Mouse (Mus musculus): ENCODE measurements around the gene S100a4. TPM values are rescaled to one million over a fixed set of nuclear protein-coding genes. Genes with fewer than 3 reads are reported as not detected.
A peak's percentile ranks its signal among the peaks of the same experiment; 100 is the strongest.

Gene S100a4
- total RNA-seq, 2 experiments from 2014 or later = 21.0 to 46.6 TPM

DNA sequence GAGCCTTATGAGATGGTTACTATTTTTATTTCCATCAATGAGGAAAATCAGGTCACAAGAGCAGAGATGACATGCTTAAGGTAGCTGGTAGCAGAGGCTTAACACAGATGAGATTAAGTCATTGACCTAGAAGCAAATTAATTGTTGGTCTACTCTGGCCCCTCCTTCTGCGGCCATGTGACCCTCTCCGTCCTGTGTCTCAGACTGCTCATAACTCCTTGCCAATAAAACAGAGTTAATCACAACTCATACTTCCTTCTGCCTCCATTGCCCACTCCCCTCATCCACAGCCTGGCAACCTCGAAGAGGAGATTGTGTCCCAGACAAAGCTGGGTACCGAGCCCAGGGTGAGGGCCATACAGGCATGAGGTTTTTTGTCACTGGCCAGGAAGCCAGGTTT is 5.4 kb upstream of the S100a4 start:
- ATAC-seq (replicated peaks; ENCODE audit: poor library complexity, severe bottlenecking) = peak; percentile 53; the same call in 1 of the 2 replicates

DNA sequence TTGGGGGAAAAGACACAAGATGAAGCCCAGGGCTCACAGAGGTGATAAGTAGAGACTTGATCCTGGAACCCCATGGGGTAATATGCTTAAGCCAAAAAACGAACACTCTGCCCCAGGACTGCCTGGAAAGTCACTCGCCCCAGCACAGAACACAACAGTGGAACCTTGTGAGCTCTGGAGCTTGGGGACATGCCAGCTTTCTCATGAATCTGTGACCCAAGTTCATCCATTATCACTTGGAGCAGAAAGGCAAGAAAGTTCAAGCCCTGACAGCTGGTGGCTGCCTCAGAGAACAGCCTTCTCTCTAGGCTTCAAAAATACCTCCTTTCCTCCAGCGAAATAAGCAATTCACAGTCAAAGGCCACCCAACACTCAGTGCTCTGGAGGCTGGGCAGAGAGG is 4.2 kb upstream of the S100a4 start:
- no peak for ATAC-seq (replicated peaks; ENCODE audit: poor library complexity, severe bottlenecking)

DNA sequence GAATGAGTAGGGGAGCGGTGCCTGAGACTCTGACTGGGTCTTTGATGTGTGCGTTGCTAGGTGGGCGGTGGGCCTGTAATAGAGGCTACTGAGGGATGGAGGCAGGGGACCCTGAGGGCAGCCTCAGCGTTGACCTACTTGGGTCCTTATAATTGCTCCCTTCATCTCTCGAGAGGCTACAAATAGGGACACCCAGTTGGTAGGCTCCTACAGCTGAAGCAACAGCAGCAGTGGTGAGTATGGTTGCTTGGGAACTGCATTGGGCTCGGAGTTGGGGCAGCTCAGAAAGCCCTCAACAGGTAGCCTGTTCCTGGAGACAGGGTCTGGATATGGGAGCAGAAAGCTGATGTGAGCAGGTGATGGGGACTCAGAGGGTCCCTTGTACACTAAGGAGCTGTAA is 3.5 kb upstream of the S100a4 start:
- no peak for ATAC-seq (replicated peaks; ENCODE audit: poor library complexity, severe bottlenecking)

- ATAC-seq (replicated peaks; ENCODE audit: poor library complexity, severe bottlenecking) = no peak
These were observed 2.9 kb upstream of the S100a4 start for GRCm38 (mm10) chr3:90600458-90601195.

DNA sequence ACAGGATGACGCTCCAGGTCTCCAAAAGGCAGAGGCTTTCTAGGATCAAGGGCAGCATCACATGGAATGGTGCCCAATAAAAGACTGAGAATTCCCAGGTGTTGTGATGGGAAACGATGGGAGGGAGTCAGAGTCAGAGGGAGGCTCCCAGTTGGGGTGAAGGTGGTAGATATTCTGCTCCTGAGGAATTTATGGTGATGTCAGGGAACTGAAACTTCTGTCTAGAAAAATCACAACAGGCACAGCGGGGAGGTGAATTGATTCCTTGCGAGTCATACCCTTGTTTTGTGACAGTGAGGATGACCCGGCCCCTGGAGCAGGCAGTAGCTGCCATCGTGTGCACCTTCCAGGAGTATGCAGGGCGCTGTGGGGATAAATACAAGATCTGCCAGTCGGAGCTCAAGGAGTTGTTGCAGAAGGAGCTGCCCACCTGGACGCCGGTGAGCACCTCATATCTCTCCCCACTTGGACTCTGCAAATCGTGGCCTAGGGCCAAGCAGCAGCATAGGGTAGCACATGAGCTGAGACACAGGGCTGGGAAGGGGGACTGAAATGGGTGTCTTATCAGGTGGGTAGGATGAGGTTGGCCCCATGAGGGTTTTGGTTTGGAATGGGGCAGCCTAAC is 2.0 kb upstream of the S100a4 start, which contains the start of gene Gm42674:
TSS of gene Gm42674 (plus strand) at position 419 of the 625 bp plus-strand sequence.
- ATAC-seq (replicated peaks; ENCODE audit: poor library complexity, severe bottlenecking) = no peak

GRCm38 (mm10) chr3:90604416-90604815 is 845 bp downstream of the S100a4 start:
- peak; percentile 65 for ATAC-seq (replicated peaks; ENCODE audit: poor library complexity, severe bottlenecking)

DNA sequence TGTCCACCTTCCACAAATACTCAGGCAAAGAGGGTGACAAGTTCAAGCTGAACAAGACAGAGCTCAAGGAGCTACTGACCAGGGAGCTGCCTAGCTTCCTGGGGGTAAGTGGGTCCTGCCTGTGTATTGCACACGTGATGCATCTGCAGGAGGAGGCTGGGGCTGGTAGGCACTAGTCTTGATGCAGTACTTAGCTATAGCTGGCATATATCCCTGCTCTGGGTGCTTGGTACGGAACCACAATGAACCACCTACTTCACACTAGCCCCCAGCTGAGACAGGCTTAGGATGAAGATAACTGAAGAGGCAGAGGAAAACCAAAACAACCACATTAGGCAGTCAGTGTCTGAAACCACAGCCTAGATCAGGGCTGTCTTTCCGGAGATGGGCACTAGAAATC is 1.5 kb downstream of the S100a4 start:
- peak; percentile 4; the same call in 1 of the 2 replicates for ATAC-seq (replicated peaks; ENCODE audit: poor library complexity, severe bottlenecking)

DNA sequence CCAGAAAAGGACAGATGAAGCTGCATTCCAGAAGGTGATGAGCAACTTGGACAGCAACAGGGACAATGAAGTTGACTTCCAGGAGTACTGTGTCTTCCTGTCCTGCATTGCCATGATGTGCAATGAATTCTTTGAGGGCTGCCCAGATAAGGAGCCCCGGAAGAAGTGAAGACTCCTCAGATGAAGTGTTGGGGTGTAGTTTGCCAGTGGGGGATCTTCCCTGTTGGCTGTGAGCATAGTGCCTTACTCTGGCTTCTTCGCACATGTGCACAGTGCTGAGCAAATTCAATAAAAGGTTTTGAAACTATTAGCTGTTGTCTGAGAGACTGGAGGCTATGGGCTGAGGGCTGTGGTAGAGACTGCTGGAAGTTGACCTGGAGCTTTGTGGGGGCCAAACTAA is 2.2 kb downstream of the S100a4 start:
- no peak for ATAC-seq (replicated peaks; ENCODE audit: poor library complexity, severe bottlenecking)

GRCm38 (mm10) chr3:90606185-90606584 is 2.6 kb downstream of the S100a4 start:
- no peak for ATAC-seq (replicated peaks; ENCODE audit: poor library complexity, severe bottlenecking)

- no peak for ATAC-seq (replicated peaks; ENCODE audit: poor library complexity, severe bottlenecking)
These were observed 3.8 kb downstream of the S100a4 start for GRCm38 (mm10) chr3:90607361-90607760.

GRCm38 (mm10) chr3:90608223-90608622 is 4.7 kb downstream of the S100a4 start, which contains the start of gene S100a5:
S100a5 (plus strand) TSS chr3:90608523.
- no peak for ATAC-seq (replicated peaks; ENCODE audit: poor library complexity, severe bottlenecking)

DNA sequence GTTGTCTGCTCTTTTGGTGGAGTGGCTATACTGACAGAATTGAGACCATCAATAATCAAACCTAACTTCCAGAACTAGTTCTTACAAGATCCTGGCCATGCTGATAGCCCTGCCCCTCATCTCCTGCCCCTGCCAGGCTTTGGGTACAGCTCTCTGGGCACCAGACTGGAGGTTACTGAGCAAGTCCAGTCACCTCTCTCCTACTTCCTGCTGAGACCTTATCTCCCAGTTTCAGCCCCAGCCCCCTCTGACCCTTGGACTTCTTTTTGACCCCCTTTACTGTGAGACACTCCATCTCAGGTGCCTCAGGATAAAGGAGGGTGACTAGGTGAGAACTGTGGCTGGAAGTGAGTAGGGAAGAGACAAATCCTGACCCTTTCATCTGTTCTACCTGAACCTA is 5.5 kb downstream of the S100a4 start:
- no peak for ATAC-seq (replicated peaks; ENCODE audit: poor library complexity, severe bottlenecking)

DNA sequence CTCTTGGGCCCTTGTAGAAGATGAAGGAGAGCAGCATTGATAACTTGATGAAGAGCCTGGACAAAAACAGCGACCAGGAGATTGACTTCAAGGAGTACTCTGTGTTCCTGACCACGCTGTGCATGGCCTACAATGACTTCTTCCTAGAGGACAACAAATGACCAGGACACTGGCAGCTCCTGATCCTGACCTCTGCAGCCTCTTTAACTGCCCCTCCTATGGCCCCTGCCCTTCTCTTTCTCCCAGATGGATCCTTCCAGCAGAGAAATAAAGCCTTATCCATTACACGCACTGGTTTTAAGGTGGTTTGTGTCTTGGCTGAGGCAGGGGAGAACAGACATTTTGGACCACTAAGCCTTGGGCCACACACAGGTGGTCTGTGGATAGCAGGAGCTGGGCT is 7.9 kb downstream of the S100a4 start:
- ATAC-seq (replicated peaks; ENCODE audit: poor library complexity, severe bottlenecking) = no peak

DNA sequence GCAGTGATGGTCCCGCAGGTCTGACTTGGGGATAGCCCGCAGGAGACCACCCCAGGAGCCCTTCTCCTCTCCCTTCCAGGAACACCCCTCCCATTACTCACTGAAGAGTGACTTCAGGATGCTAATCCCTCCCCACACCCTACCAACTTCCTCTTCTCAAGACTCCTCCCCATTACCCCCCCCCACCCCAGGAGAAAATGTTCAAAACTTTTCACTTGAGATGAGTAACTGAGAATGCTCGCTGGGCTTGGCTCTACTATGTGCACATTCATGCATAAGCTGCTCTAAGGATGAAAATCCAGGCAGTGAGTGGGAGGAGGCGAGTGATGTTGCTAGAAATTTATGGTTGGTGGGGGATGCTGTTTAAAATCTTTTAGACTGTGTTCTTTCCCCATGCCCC is 8.5 kb downstream of the S100a4 start:
- peak; percentile 50 for ATAC-seq (replicated peaks; ENCODE audit: poor library complexity, severe bottlenecking)

DNA sequence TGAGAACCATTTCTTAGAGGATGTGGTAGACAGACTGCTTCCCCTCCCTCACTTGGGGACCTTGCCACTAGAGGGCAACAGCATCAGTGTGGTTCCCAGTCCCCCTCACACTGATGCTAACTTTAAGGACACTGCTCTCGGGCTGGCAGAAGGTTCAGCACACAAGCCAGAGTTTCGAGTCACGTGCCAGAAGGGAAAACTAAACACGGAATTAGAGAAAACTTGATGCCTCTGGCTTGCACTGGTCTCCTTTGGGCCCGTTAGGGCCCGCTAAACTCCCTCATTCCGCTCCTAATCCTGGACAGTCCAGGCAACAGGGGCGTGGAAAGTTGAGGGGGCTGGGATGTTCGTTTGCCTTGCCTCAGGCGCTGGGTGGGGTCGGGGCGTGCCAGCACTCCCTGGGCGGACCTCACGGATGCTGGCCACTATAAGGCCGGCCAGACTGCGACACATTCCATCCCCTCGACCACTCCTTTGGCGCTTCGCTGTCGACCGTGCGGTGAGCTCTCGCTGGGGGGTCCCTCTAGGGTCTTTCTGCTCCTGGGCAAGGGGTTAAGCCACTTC is 9.2 kb downstream of the S100a4 start, which contains the start of gene S100a6:
TSS of gene S100a6 (plus strand) at position 155 of the 564 bp plus-strand sequence.
- peak; percentile 71 for ATAC-seq (replicated peaks; ENCODE audit: poor library complexity, severe bottlenecking)

DNA sequence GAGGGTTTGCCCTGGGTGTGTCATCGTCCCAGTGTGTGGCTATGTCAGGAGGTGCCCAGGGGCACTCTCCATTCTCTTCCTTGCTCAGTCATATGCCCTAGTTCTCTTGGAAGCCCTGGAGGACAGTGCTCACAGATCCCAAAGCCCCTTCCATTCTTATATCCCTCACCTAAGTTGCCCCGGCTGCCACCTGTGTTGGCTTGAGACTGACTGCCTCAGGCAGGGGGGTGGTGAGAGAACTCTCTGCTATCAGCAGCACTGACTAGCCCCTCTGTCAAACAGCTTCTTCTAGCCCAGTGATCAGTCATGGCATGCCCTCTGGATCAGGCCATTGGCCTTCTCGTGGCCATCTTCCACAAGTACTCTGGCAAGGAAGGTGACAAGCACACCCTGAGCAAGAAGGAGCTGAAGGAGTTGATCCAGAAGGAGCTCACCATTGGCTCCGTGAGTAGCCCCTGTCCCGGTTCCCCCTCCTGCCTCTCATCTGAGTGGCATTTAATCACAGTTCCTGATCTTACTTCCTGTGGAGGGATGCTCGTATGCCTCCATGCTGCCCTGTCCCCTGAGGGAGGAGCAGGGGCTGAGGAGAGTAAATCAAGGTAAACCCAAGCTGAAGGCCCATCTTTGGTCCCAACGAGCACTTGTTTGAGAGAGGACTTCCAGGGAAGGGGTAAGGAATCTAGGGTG is 10.0 kb downstream of the S100a4 start:
- ATAC-seq (replicated peaks; ENCODE audit: poor library complexity, severe bottlenecking) = peak; percentile 15; the same call in 1 of the 2 replicates

DNA sequence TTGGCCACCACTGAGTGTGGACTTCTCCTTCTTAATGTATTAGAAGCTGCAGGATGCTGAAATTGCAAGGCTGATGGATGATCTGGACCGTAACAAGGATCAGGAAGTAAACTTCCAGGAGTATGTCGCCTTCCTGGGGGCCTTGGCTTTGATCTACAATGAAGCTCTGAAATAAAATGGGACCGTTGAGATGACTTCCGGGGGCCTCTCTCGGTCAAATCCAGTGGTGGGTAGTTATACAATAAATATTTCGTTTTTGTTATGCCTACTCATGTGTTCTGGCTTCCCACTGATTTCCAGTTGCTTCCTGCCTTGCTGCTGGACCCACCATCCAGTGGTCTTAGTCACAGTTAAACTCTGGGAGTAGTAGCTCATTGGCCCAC is 10.6 kb downstream of the S100a4 start:
- ATAC-seq (replicated peaks; ENCODE audit: poor library complexity, severe bottlenecking) = no peak

GRCm38 (mm10) chr3:90614611-90615251 is 11.2 kb downstream of the S100a4 start:
- ATAC-seq (replicated peaks; ENCODE audit: poor library complexity, severe bottlenecking) = no peak

DNA sequence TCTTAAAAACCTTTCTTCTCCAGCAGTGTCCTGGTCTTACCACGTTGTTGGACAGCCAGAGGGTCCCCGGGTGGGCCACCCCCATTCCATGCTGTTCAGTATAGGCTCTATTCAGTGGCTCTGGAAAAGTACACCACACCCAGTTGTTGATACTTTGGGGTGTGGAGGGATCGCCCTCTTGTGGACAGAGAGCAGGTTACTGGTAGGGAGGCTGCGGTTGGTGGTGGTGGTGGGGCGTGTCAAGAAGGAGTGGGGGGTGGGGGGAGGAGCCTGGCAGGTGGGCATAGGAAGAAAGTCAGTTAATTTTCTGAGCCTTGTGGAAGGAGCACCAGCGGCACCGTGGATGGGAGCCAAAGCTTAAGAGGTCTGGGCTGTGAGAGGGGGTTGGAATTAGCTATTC is 11.8 kb downstream of the S100a4 start:
- ATAC-seq (replicated peaks; ENCODE audit: poor library complexity, severe bottlenecking) = peak; percentile 63

- no peak for ATAC-seq (replicated peaks; ENCODE audit: poor library complexity, severe bottlenecking)
These were observed 12.3 kb downstream of the S100a4 start for GRCm38 (mm10) chr3:90615911-90616310.
